Mouse (Mus musculus): ENCODE data around the gene Abl1. TPM values are rescaled to one million over a fixed set of nuclear protein-coding genes. Genes with fewer than 3 reads are reported as not detected.
"Not testable (repeated sequence)": the region's sequence is repeated elsewhere in the genome, so short reads cannot be mapped to it uniquely, and the experiment has no call there.

The Abl1 gene
- polyA plus RNA-seq, 1 experiment, result 45.9 TPM

DNA sequence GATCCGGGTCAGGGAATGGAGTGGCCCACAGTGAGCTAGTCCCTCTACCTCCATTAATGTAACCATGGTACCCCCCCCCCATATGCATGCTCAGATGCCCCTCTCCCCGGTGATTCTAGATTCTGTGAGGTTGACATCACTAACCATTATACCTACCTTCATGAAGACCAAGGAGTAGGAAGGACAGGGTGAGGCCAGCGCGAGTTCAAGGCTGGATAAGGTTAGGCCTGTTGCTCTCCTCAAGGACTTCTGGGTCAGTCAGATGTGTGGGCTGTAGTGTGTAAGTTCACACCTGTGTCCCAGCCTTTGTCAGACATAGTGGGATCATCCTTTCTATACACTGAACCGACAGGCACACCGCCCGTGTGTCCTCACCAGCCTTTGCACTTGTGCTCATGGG is 31.8 kb upstream of the Abl1 start:
- Histone ChIP-seq H3K79me3 (ENCODE audit: low read depth) (no peaks in the 10 kb centered on the region), H3ac (ENCODE audit: control insufficient read depth, insufficient read length, low read depth) (no peak overlapping the region), H3K36me3 (ENCODE audit: control insufficient read depth, insufficient read depth) (no peaks in the 10 kb centered on the region), H3K4me3 (ENCODE audit: insufficient read depth, poor library complexity, severe bottlenecking) (no peak overlapping the region), H3K79me2 (ENCODE audit: control insufficient read depth, insufficient read depth) (no peaks in the 10 kb centered on the region), H3K27me3 (ENCODE audit: control insufficient read depth, insufficient read depth, insufficient read length) (peaks cover 51% of the 10 kb centered on the region)
- TF ChIP-seq MYOG (IDR thresholded peaks at IDR 0.05; ENCODE audit: control insufficient read depth, extremely low read depth, insufficient read length), result no peak
- TF ChIP-seq FOSL1 (IDR thresholded peaks at IDR 0.05; ENCODE audit: insufficient read depth, low read length, poor library complexity, severe bottlenecking), result no peak
- TF ChIP-seq MAX (IDR thresholded peaks at IDR 0.05), result no peak
- no peak for TF ChIP-seq USF1 (IDR thresholded peaks at IDR 0.05; ENCODE audit: low read depth)
- TF ChIP-seq CEBPB (IDR thresholded peaks at IDR 0.05; ENCODE audit: low read depth), result no peak
- TF ChIP-seq CTCF (IDR thresholded peaks at IDR 0.05; ENCODE audit: control insufficient read depth, insufficient read depth, insufficient read length), result no peak
- no peak for TF ChIP-seq MYOD1 (IDR thresholded peaks at IDR 0.05; ENCODE audit: control insufficient read depth, insufficient read length, low read depth)

DNA sequence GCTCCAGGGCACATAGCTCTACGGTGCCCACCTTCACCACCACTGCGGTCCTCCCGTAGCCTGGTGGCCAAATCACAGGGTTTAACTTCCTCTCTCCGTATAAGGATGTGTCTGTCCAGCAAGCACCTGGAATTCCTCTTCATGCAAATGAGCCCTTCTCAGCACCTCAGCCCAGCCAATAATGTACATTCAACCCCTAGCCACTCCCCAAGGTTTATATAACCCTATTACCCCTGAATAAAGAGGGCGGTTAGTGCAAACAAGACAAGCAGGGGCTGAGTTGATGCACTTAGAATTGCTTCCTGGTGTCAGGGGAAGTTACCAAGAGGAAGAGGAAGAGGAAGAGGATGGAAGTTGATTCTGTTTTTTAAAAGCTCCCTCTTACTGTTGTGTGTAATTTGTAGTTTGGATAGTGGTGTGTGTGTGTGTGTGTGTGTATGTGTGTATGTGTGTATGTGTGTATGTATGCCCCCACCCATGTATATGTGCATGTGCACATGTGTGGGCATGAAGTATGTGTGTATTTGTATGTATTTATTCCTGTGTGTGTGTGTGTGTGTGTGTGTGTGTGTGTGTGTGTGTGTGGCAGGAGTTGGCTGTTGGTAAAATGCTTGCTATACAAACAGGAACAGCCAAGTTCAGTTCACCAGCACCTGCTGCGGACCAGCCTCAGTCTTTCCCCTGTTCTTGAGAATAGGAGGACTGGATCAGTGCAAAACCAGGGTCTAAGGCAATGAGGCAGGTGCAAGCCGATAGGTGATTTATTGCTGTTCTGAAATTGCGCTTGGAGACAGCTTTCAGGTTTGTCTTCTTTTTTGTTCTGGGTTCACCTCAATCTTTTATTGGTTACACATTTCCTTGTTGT is 25.0 kb upstream of the Abl1 start:
- H3ac ChIP-seq (ENCODE audit: control insufficient read depth, insufficient read length, low read depth), result no peak overlapping the region
- no peaks in the 10 kb centered on the region for H3K36me3 ChIP-seq (ENCODE audit: control insufficient read depth, insufficient read depth)
- no peak overlapping the region for H3K4me3 ChIP-seq (ENCODE audit: insufficient read depth, poor library complexity, severe bottlenecking)
- H3K27me3 ChIP-seq (ENCODE audit: control insufficient read depth, insufficient read depth, insufficient read length), result peaks cover 16% of the 10 kb centered on the region
- H3K79me2 ChIP-seq (ENCODE audit: control insufficient read depth, insufficient read depth), result no peaks in the 10 kb centered on the region
- TF ChIP-seq MYOG (IDR thresholded peaks at IDR 0.05; ENCODE audit: control insufficient read depth, extremely low read depth, insufficient read length) (no peak), USF1 (IDR thresholded peaks at IDR 0.05; ENCODE audit: low read depth) (no peak), CEBPB (IDR thresholded peaks at IDR 0.05; ENCODE audit: low read depth) (no peak), FOSL1 (IDR thresholded peaks at IDR 0.05; ENCODE audit: insufficient read depth, low read length, poor library complexity, severe bottlenecking) (no peak), CTCF (IDR thresholded peaks at IDR 0.05; ENCODE audit: control insufficient read depth, insufficient read depth, insufficient read length) (no peak), MAX (IDR thresholded peaks at IDR 0.05) (no peak), MYOD1 (IDR thresholded peaks at IDR 0.05; ENCODE audit: control insufficient read depth, insufficient read length, low read depth) (no peak)
- H3K79me3 ChIP-seq (ENCODE audit: low read depth), result no peaks in the 10 kb centered on the region

DNA sequence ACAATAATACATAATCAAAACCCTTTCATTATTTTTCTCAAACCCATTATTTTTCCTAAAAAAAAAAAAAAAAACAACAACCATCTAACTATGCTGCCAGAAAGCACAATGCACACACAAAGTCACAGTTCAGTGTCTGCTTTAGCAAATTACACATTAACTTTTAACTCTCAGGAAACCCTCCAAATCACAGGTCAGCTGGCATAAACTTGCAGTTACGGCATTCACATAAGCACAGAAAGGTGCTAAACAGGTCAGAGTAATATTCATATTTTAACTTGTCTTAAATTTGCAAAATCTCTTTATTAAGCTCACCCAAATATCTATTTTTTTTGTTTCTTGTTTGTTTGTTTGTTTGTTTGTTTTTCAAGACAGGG is 24.4 kb upstream of the Abl1 start:
- Histone ChIP-seq H3K79me3 (ENCODE audit: low read depth) (no peaks in the 10 kb centered on the region), H3K36me3 (ENCODE audit: control insufficient read depth, insufficient read depth) (no peaks in the 10 kb centered on the region), H3K4me3 (ENCODE audit: insufficient read depth, poor library complexity, severe bottlenecking) (no peak overlapping the region), H3ac (ENCODE audit: control insufficient read depth, insufficient read length, low read depth) (no peak overlapping the region), H3K79me2 (ENCODE audit: control insufficient read depth, insufficient read depth) (no peaks in the 10 kb centered on the region), H3K27me3 (ENCODE audit: control insufficient read depth, insufficient read depth, insufficient read length) (peaks cover 14% of the 10 kb centered on the region)
- TF ChIP-seq MYOG (IDR thresholded peaks at IDR 0.05; ENCODE audit: control insufficient read depth, extremely low read depth, insufficient read length), result no peak
- no peak for TF ChIP-seq MYOD1 (IDR thresholded peaks at IDR 0.05; ENCODE audit: control insufficient read depth, insufficient read length, low read depth)
- TF ChIP-seq FOSL1 (IDR thresholded peaks at IDR 0.05; ENCODE audit: insufficient read depth, low read length, poor library complexity, severe bottlenecking), result no peak
- TF ChIP-seq CEBPB (IDR thresholded peaks at IDR 0.05; ENCODE audit: low read depth), result no peak
- TF ChIP-seq USF1 (IDR thresholded peaks at IDR 0.05; ENCODE audit: low read depth), result no peak
- no peak for TF ChIP-seq MAX (IDR thresholded peaks at IDR 0.05)
- no peak for TF ChIP-seq CTCF (IDR thresholded peaks at IDR 0.05; ENCODE audit: control insufficient read depth, insufficient read depth, insufficient read length)

DNA sequence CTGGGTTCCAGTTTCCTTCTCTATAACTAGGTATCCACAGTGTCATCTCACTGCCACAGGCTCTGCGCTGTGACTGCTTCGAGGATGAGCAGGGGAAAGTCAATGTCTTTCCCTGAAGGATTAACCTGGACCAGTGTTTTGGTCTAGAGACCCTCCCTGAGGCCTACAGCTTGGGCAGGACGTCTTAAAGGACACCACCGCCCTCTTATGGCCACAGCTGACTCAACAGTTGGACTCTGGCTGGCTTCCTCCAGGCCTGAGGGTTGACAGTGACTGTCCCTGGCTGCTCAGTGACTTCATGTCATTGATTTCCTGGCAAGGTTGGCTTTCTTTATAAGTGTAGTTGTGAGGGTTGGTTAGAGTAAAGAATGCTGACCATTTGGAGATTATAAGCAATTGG is 20.8 kb upstream of the Abl1 start:
- H3K4me3 ChIP-seq (ENCODE audit: insufficient read depth, poor library complexity, severe bottlenecking), result no peak overlapping the region
- H3K36me3 ChIP-seq (ENCODE audit: control insufficient read depth, insufficient read depth), result peaks cover 5% of the 10 kb centered on the region
- peaks cover 10% of the 10 kb centered on the region for H3K27me3 ChIP-seq (ENCODE audit: control insufficient read depth, insufficient read depth, insufficient read length)
- peaks cover 18% of the 10 kb centered on the region for H3K79me2 ChIP-seq (ENCODE audit: control insufficient read depth, insufficient read depth)
- peaks cover 12% of the 10 kb centered on the region for H3K79me3 ChIP-seq (ENCODE audit: low read depth)
- H3ac ChIP-seq (ENCODE audit: control insufficient read depth, insufficient read length, low read depth), result no peak overlapping the region
- TF ChIP-seq CTCF (IDR thresholded peaks at IDR 0.05; ENCODE audit: control insufficient read depth, insufficient read depth, insufficient read length) (peak; percentile 77), USF1 (IDR thresholded peaks at IDR 0.05; ENCODE audit: low read depth) (no peak), MAX (IDR thresholded peaks at IDR 0.05) (no peak)

DNA sequence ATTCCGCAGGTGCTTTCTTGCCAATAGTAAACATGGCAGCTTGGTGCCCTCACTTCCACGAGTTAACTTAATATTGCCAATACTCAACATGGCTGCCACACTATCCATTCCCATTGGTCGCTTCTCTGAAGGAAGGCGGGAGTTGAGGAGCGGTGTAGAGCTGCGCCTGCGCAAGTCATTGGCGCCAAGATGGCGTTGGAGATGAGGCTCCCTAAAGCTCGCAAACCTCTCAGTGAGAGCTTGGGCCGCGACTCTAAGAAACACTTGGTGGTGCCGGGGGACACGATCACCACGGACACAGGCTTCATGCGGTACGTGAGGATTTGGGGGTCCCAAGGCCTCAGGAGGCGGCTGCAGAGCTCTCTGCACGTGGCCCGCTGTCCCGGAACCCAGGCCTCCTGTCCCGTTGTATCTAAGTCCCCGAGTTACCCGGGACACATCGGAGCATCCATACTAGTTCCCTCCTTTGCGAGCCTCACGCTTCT is 17.6 kb upstream of the Abl1 start, which contains the start of gene Exosc2:
TSS of gene Exosc2 (plus strand) at position 165 of the 485 bp plus-strand sequence.
- peaks cover 29% of the 10 kb centered on the region for H3K79me3 ChIP-seq (ENCODE audit: low read depth)
- H3K4me3 ChIP-seq (ENCODE audit: insufficient read depth, poor library complexity, severe bottlenecking), result peak within 1 kb of the TSS; percentile 58
- no peak for TF ChIP-seq CEBPB (IDR thresholded peaks at IDR 0.05; ENCODE audit: low read depth)
- peak; percentile 80 for TF ChIP-seq MAX (IDR thresholded peaks at IDR 0.05)
- peak within 1 kb of the TSS; percentile 99 for H3ac ChIP-seq (ENCODE audit: control insufficient read depth, insufficient read length, low read depth)
- peaks cover 48% of the 10 kb centered on the region for H3K79me2 ChIP-seq (ENCODE audit: control insufficient read depth, insufficient read depth)
- H3K36me3 ChIP-seq (ENCODE audit: control insufficient read depth, insufficient read depth), result peaks cover 38% of the 10 kb centered on the region
- H3K27me3 ChIP-seq (ENCODE audit: control insufficient read depth, insufficient read depth, insufficient read length), result no peaks in the 10 kb centered on the region

DNA sequence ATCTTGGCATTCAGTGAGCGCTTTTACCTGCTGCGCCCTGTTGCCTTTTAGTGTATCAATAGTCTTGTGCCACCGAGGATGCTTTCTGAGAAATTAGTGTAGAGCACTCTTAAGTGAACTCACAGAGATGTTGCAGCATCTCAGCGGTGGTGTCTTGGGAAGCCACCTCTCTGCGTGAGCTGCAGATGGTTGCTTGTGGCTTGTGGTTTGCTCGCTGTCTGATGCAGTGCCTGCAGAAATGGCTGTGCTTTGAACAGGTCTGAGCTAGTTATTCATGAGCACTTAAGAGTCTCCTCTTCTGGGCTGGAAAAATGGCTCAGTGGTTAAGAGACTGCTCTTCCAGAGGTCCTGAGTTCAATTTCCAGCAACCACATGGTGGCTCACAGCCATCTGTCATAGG is 9.5 kb upstream of the Abl1 start:
- Histone ChIP-seq H3ac (ENCODE audit: control insufficient read depth, insufficient read length, low read depth) (no peak overlapping the region), H3K36me3 (ENCODE audit: control insufficient read depth, insufficient read depth) (peaks cover 81% of the 10 kb centered on the region), H3K79me2 (ENCODE audit: control insufficient read depth, insufficient read depth) (peaks cover 16% of the 10 kb centered on the region)

DNA sequence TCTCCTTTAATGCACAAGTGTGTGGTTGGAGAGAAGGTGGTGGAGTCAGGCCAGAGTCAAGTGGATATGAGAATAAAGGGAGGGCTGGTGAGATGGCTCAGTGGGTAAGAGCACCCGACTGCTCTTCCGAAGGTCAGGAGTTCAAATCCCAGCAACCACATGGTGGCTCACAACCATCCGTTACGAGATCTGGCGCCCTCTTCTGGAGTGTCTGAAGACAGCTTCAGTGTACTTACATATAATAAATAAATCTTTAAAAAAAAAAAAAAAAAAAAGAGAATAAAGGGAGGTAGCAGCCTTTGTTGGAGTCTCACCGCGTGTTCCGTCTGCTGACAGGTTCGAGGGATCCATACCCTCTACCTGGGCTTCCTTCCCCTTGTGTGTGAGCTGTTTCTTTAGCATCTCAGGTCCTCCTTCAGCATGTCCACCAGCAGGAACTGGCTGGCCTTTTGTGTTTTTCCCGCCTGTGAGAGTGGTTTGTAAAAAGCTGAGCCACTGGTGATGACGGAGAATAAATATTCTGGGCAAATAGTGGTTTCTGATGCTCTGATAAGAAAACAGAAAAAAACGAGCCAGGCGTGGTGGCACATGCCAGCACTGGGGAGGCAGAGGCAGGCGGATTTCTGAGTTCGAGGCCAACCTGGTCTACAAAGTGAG is 7.0 kb upstream of the Abl1 start:
- not testable (repeated sequence) for H3ac ChIP-seq (ENCODE audit: control insufficient read depth, insufficient read length, low read depth); H3K4me3 ChIP-seq (ENCODE audit: insufficient read depth, poor library complexity, severe bottlenecking); H3K27me3 ChIP-seq (ENCODE audit: control insufficient read depth, insufficient read depth, insufficient read length); H3K79me2 ChIP-seq (ENCODE audit: control insufficient read depth, insufficient read depth); H3K79me3 ChIP-seq (ENCODE audit: low read depth)
- H3K36me3 ChIP-seq (ENCODE audit: control insufficient read depth, insufficient read depth), result peaks cover 55% of the 10 kb centered on the region

More for the DNA sequence above, 9.5 kb upstream of the Abl1 start:
- Histone ChIP-seq H3K27me3 (ENCODE audit: control insufficient read depth, insufficient read depth, insufficient read length) (no peaks in the 10 kb centered on the region), H3K79me3 (ENCODE audit: low read depth) (peaks cover 6% of the 10 kb centered on the region), H3K4me3 (ENCODE audit: insufficient read depth, poor library complexity, severe bottlenecking) (no peak overlapping the region)
- no peak for TF ChIP-seq MAX (IDR thresholded peaks at IDR 0.05)
- no peak for TF ChIP-seq MYOD1 (IDR thresholded peaks at IDR 0.05; ENCODE audit: control insufficient read depth, insufficient read length, low read depth)
- no peak for TF ChIP-seq CTCF (IDR thresholded peaks at IDR 0.05; ENCODE audit: control insufficient read depth, insufficient read depth, insufficient read length)
- TF ChIP-seq MYOG (IDR thresholded peaks at IDR 0.05; ENCODE audit: control insufficient read depth, extremely low read depth, insufficient read length), result no peak
- TF ChIP-seq FOSL1 (IDR thresholded peaks at IDR 0.05; ENCODE audit: insufficient read depth, low read length, poor library complexity, severe bottlenecking), result no peak
- no peak for TF ChIP-seq USF1 (IDR thresholded peaks at IDR 0.05; ENCODE audit: low read depth)
- no peak for TF ChIP-seq CEBPB (IDR thresholded peaks at IDR 0.05; ENCODE audit: low read depth)

Data from C2C12 (cell line).